Mouse (Mus musculus) c-Kit-negative CD71-positive TER-119-positive erythroid progenitor cells, embryonic 14.5 days (primary cell): ENCODE results near the gene Armc3.
"Not testable (repeated sequence)": the region's sequence is repeated elsewhere in the genome, so short reads cannot be mapped to it uniquely, and the experiment has no call there.

Source experiments
- DNase-seq: peaks from one replicate; pipeline ENCODE4 v3.0.0-alpha.2; 2013; ENCODE audit warnings: low read depth, low spot score

Gene Armc3

DNA sequence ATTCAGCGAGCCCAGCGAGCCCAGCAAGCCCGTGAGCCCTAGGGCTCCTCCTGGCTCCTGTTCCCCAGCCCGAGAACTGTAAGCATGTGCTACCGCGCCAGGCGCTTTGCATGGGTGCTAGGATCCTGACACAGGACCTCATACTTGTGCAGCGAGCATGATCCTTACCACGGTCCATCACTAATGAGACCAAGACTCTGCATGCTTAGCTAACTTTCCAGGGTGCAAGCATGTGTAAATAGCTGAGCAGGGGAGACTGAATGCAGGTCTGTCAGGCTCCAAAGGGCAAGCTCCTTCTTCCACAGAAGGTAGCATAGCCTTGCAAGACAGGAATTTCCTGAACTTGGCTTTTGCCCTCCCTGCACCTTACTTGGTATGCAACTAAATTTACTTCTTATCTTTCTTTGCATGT, 71.6 kb downstream of the Armc3 start:
- DNase-seq, result no peak

DNA sequence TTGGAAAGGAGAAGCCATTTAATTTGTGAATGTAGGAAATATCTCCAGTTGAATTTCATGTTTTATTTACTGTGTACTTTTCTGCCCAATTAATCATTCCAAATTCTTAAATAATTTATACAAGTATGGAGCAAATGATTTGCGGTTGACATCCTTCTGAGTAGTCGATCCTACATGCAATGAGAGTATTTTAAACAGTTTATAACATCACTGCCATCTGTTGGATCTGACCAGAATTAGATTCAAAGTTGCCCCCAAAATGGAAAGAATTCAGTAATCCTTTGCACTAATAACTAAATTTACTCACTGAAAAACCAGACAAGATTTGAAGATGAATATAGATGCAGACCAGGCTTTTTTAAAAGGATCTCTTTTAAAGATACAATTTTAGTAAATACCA, 75.5 kb downstream of the Armc3 start:
- DNase-seq, result no peak

DNA sequence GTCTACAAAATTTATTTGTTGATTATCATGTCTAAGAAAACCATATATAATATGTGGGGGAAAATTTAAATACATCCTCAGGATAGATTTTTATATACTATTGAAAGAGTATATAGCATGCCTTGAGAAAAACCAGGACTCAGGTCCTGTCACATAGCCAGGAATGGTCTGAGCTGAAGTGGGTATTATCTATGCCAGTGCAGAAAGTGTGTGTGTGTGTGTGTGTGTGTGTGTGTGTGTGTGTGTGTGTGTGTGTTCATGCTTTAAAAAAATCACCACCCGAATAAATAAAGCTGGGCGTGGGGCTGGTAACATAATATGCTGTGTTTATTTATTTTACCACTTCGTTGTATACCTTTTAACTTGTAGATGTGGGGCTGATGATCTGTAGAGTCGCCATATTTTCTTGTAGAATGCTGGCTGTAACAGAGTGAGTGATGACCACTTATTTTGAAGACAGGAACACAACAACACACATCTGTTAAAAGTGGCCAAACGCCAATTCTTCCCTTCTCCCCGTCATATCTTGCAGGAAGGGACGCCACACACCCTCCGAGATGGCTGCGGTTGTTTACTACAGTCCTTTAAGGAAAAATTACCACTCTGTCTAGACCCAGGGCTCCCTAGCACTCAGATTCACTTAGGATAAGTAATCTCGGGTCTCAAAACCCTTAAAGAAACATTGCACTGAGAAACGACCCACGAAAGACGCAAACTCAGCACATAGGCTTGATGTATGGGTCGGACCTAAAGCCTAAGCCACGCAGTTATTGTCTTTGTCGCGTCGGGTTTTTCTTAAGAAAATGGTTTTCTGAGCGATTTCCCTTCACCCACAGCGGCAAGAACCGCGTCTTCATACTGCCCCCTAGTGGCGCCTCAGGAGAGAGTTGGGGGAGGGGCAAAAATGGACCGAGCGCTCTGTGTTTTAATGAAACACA, 76.8 kb downstream of the Armc3 start:
- peak; percentile 50 for DNase-seq

DNA sequence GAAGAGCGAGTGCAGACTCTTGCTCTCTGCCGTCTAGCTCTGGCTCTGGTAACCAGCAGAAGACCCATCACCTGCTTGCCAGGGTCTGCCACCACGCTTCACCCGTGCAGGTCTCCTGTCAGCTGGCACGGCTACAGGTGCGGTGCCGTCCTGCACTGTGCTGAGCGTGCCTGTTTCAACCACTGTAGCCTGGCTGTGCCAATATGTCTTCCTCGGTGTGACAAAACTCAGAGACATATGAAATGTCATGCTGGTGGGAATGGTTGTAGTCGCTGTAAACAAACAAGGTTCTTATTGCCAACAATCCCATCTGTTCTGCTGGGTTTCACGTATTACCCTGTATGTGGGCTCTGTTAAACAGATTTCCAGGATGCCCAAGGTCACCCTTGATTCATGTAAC, 81.2 kb downstream of the Armc3 start:
- DNase-seq, result no peak

DNA sequence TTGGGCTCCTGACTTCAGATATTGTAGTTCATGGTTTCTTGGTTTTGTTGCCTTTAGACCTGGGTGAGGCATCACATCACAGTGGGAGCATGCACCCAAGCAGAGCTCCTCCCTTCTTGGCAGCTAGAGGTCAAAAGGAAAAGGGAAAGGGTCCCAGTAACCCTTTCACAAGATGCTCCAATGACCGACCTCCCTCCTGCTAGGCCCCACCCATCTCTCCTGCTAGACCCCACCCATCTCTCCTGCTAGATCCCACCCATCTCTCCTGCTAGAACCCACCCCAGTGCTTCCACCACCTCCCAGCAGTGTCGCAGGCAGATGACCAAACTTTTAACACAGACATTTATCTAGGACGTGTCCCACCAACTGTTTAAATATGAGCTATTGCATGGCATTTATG, 93.3 kb downstream of the Armc3 start:
- no peak for DNase-seq

DNA sequence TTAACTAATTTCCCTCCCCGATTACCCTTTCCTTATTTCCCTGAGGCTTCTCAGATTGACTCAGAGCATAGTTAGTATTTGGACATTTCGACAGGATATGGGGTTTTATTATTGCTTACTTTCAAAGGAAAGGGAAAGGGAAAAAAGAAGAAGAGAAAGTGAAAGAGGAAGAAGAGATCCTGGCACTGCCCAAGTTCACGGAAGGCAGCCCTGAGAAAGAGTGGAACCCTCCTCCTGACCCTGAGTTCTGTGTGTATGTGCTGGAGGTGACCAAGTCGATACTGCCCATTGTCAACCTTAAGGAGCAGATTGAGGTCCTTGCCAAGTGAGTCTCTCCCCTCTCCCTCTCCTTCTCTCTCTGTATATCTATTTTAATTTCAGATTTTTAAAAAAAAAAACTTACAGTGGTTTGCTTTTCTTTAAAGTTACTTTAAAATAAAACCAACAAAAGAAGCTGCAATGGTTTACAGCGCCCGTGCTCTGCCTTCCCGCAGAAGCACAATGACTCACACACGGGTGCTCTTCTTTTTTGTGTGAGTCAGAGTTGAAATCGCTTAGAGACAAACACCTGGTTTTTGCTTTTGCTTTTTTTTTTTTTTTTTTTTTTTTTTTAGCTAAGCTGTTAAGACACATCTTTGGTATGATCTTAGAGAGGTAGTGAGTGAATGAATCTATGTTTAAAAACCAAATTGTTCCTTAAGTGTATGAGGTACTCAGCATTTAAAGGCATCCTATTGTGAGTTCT, 101.4 kb downstream of the Armc3 start:
- no peak for DNase-seq

DNA sequence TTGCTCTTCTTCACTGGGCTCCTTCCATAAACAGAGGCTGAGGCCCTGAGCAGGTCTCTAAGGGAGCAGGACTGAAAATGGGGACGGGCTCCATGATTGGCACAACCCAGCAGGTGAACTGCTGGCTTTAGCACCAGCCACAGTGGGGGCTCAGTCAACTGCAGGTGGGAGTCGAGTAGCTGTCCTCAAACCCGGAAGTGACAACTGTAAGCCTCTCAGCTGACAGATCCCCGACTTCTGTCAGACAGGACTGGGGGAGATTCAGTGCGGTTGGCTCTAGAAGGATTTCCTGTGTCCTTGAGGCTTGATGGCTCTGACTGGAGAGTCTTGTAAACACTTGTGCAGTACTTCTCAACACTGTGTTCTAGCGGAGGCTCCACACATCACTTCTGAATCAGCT, 102.1 kb downstream of the Armc3 start:
- no peak for DNase-seq

DNA sequence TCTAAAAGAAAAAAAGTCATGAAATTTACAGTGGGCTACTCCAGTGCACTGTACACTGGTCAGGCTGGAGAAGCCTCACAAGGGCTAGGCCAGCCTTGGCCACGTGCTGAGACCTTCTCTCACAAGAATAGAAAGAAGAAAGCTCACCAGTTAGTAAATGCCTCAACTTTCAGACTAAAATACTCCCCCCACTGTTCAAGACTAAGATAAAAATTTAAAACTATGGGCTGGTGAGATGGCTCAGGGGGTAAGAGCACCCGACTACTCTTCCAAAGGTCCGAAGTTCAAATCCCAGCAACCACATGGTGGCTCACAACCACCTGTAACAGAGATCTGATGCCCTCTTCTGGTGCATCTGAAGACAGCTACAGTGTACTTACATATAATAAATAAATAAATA, 104.0 kb downstream of the Armc3 start:
- DNase-seq, result not testable (repeated sequence)

DNA sequence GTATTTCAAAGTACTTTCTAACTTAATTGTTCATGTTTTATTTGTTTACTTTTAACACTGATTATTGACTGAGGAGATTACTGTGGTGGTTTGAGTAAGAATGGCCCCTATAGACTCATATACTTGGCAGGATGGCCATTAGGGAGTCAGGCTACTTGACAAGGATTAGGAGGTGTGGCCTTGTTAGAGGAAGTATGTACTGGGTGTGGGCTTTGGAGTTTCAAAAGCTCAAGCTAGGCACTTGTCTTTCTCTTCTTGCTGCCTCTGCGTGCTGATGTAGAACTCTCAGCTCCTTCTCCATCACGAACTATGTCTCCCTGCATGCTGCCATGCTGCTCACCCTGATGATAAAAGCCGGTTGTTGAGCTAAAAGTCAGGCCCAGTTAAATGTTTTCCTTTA, 111.4 kb downstream of the Armc3 start:
- no peak for DNase-seq

DNA sequence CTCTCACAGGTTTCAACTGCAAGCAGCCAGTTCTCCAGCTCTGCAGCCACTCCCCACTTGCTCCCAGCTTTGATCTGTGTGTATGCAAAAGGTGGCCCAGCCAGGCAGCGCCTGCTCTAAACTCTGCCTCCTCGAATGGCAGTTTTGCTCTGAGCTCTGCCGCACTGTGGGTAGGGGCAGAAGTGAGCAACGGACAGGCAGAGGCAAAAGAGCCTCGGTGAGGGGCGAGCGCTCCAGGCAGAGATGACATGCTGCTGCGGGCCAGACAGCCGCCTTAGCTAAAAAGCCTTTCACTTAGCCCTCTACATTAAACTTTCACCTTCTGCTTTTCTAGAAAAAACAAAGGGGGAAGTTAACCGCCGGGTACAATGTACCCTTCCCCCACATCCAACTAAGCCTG, 117.0 kb downstream of the Armc3 start:
- no peak for DNase-seq

DNA sequence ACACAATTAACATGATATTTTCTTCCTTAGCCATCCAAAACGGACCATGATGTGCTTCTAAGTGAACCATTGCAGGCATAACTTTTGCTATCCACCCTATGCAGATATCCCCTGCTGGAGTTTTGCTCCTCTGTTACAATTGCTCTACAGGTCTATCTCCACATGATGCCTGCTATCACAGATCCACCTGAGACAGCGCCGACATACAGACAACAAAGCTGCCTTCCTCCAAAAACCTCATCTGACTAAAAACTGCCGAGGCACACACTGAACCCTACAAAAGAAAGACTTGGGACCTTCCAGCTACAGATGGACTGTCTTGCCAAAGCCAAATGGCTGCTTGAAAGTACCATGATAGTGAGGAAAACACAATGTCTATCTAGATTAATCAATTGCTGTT, 117.6 kb downstream of the Armc3 start:
- DNase-seq, result no peak

DNA sequence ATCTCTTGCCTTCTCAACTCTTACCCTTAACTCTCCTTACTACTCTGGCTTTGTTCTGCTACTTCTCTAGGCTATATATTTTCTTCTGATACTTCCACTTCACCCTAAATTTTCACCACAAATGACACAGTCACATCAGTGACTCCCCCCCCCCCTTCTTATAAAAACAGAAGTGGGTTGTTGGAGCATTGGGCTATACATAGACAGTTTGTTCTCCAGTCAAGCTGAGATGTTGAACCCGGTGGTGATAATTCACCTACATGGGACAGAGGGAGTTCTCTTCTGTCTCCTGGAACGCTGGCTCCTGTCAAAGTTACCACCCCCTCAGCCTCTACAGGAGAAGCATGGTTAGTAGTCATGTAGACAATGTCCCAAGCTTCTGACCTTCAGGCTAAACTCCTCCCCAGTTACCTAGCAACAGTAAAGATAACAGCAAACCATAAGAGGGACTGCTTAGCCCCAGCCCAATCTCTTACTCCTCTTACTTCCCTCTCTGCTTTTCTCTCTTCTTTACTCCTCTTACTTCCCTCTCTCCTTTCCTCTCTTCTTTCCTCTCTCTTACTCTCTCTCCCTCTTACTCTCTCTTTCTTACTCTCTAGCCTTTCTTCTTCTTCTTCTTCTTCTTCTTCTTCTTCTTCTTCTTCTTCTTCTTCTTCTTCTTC, 118.2 kb downstream of the Armc3 start:
- not testable (repeated sequence) for DNase-seq

DNA sequence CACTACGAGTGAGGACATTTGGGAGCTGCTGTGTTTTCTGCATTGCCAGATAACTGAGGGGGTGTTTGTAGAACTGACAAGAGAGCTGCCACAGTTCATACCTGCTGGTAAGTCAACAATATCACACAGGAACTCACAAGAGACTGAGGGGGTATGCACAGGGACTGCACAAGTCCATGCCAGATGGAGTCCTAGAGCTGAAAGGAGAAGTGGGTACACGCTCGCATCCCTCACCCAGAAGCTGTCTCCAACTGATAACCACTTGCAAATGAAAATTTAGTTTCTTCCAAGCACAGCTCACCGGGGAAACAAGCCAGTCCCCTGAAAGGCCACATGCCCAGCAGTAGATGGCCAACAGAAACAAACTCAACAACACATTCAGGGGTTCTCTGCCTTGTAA, 119.4 kb downstream of the Armc3 start:
- DNase-seq, result no peak

DNA sequence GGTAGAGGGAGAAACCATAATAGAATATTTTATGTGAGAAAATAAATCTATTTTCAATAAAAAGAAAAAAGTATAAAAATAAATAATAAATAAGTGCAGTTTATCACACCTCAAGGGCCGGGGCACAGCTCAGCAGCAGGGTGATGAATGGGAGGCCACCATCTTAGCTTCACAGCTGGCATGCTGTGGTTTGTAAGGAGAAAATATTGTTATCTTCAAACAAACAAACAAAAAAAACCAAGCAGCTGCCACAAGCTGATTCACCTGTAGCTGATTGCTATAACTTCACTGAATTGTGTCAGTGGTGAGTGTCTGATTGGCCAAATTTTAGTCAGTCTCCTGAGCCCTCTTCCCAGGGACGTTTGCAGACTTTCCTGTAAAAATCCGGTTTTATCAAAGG, 120.2 kb downstream of the Armc3 start:
- DNase-seq, result no peak

DNA sequence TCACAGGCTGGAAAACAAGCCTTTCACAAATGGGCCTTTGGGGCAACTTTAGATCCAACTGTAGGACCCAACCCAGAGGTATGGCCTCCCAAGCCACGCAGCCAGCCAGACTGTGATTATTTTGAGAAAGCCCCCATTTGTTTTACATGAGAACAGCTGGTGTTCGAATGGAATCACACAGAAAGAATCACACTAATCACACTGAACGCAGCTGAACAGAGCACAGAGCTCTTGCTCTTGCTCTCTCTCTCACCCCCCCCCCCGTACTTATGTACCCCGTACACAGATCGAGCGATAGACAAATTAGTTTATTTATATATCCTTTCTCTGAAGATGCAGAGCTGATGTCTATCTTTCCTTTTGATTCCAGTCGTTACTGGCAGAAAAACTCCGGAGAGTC, 123.3 kb downstream of the Armc3 start:
- no peak for DNase-seq

DNA sequence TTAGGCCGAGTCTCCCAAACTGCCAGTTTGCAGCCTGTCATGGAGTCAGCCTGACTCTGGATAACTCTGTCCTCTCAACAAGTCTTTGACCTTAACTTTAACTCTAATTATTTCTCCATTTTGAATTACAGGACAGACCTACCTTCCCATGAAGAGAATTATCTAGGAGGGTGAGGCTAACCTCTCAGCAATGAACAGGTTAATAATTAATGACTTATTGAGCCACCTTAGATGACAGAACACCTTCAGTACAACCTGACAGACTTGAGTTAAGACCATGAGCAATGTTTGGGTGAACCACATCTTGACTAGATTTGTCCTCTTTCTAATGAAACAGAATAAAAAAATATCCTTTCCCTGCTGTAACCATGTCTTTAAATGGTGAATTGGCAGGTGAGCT, 127.3 kb downstream of the Armc3 start:
- DNase-seq, result no peak

DNA sequence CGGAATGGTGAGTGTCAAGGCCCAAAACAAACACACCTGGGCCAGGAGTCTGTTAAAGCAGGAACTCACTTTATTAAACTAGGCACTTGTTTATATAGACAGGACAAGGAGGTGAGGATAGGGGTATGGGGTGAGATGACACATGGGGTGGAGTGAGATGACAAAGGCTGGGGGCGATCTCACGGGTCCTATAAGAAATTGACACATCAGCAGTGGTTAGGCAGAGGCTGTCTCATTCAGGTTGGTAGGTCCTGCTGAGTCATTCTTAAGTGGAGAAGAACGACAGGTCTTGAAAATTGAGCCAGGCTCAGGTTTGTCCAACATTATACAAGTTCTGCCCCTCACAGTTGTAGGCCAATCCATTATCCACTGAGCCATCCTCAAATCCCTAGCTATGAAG, 128.7 kb downstream of the Armc3 start:
- no peak for DNase-seq

DNA sequence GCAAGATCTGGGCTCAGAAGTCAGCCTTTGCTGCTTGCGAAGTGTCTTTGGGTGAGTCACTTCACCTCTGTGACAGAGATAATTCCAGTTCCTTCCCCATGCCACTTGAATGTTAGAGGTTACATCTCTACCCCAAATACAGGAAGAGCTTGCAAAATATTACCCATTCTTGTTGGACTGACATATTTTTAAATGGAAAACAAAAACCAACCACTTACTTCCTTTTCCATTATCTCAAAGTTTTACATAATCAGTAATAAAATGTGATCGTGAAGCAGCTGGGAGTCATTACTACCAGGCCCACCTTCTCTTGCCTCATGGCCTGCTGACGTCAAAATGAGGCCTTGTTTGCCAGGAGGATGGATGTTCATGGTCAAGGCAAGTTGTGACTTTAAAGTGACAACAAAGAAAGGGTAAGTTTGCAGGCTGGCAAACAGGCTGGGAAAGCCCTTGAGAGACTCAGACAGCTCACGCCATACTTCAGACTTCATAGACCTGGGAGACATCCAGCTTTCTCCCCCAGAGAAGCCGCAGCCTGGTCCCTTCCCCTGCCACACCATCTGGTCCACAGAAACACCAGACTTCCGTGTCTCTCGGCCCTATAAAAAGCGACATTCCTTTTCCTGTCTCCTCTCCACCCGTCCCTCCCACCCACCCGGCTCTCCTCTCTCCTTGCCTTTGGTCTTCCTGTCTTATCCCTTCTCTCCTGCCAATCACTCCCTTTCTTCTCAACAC, 145.0 kb downstream of the Armc3 start:
- no peak for DNase-seq

DNA sequence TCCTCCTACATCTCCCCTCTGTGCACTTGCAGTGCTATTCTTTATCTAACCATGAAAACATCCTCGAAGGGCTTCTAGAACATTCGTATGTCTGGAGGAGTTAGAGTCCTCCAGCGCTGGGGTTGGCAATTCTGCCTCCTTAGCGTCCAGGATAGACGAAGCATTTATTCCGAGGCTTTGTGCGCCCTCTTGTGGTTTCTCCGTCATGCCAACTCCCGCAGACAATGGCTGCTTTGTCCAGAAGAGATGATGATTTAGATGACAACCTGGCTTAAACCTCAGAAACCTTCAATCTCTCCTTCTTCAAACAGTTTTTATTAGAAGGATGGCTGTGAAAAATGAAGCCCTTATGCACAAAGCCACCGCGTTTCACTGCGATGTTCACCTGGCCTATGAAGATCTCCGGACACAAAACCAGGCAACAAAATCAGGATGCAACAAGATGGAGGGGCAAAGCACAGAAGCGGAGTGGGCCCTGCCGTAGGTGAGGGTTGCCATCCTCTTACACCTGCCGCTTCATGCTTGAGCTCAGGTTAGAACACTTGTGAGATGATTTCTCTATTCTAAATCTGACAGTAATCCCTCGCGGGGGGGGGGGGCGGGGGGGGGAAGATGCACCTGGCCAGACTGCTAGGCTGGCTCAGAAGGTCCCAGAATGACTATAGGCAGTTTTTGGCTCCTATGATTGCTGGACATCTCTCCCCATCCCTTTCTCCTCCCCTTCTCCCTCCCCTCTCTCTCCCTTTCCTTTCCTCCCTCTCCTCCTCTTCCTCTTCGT, 145.7 kb downstream of the Armc3 start:
- DNase-seq, result no peak

DNA sequence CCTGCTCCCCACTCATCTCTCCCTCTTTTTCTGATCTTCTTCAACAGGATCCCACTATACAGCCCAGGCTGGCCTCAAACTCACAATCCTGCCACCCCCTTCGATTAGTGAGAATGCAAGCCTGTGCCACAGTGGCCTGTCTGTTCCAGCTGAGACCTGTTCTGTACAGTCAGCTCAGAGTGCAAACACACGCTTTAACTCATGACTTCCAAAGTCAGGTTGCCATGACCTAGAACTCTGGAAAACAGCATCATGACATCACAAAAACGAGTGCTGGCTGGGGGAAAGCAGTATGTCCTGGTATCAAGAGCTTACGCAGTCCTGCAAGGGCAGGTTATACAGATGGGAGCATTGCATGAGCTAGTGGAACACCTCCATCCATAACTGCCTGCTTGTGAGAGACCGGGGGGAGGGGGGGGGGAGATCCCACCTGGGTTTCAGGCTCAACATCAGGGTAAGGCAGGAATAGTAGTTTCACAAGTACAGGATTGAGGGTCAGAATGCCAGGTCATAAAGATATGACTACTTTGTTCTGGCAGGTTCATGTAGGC, 146.4 kb downstream of the Armc3 start:
- DNase-seq, result no peak

DNA sequence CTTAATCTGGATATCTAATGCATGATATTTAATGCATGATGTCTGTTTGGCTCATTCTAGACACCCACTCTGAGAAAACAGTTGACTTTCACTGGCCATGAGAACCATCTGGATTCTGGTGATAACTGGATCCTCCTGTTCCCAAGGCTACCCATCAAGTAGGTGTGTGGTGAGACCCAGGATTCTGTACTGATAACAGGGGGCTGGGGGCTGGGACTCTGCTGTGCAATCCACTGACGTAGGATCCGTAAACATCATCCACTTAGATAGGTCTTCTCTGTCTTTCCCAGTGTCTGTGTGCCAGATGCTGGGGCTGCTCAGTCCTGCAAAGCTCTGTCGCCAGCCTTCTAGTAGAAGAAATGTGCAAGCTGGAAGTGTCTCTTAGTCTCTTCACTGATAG, 149.4 kb downstream of the Armc3 start:
- DNase-seq, result no peak
